Mouse (Mus musculus) brain, adult 10 weeks (tissue): Measurements from ENCODE around the gene Acr. TPM values are rescaled to one million over a fixed set of nuclear protein-coding genes. Genes with fewer than 3 reads are reported as not detected.

Experiments
- polyA plus RNA-seq: library from polyadenylated mRNA; stranded (reverse); fragments of 350-450 nt; fragmentation: Illumina TruSeq; extraction: RNeasy Lipid Tissue Mini Kit (QIAGEN cat#74804); gene quantifications from one replicate; pipeline ENCODE4 v1.2.3, GENCODE M21; 2015; ENCODE audit warnings: low read depth, low replicate concordance

Acr gene
- 1.0 TPM for polyA plus RNA-seq

DNA sequence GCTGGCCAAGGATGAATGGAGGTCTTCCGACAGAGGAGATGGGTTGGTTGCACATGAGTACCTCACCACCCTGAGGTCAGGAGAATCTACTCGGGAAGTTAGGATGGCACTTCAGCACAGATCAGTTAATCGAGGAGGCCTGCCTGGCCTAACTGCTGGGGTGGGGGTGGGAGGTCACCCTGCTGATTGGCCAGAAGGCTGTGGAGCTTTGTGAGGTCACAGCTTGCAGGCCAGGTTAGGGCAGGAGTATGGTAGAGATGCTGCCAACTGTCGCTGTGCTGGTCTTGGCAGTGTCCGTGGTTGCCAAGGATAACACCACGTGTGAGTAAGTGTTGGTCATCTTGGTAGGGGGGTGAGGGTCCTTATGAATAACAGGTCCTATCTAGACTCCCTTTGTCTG, at the start of gene Acr:
Gene Acr, plus strand, starts transcription at position 213 of the 400 bp plus-strand sequence.

DNA sequence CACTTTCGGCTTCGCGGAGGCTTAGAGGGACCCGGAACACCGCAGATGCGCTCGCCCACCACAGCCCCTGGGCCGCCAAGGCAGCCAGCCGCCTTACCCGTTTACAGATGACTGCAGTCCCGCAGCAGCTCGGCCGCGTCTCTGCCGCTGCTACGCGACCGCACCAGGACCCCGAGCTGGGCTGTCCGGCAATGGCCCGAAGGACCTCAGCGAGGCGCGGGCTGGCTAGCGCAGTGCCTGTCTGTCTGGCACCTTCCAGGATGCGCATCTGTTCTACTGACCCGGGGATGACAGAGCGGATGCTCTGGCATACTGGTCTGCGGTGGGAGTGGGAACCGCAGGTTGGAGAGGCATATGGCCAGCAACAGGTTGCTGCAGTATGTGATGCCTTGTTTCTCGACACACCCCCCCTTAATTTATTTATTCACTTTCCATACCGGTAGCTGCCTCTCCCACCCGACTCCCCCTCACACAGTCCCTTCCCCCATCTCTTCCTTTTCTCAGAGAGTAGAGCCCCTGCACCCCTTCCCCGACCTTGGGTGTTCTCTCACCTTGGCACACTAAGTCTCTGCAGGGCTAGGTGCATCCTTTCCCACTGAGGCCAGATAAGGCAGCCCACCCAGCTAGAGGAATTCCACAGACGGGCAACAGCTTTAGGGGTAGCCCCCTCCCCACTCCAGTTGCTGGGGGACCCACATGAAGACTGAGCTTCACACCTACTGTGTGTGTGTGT, 23.8 kb downstream of the Acr start, which contains the start of gene Rabl2:
Gene Rabl2, minus strand, starts transcription at position 201 of the 733 bp plus-strand sequence.

Other genes with a start within 250 kb of the Acr start
- not detected for gene Adm2, start 245.6 kb upstream of the Acr start, polyA plus RNA-seq
- gene Miox, start 233.9 kb upstream of the Acr start, polyA plus RNA-seq: not detected
- 11.3 TPM for gene Lmf2, start 212.7 kb upstream of the Acr start, polyA plus RNA-seq
- gene Ncaph2, start 212.6 kb upstream of the Acr start, polyA plus RNA-seq: 80.4 TPM
- 29.7 TPM for gene Sco2, start 194.5 kb upstream of the Acr start, polyA plus RNA-seq
- gene Tymp, start 191.3 kb upstream of the Acr start, polyA plus RNA-seq: 1.7 TPM
- 5.0 TPM for gene Odf3b, start 189.0 kb upstream of the Acr start, polyA plus RNA-seq
- gene Klhdc7b, start 183.4 kb upstream of the Acr start, polyA plus RNA-seq: 0.46 TPM
- gene Syce3, start 157.8 kb upstream of the Acr start, polyA plus RNA-seq: not detected
- 1.5 TPM for gene Cpt1b, start 142.5 kb upstream of the Acr start, polyA plus RNA-seq
- 3.3 TPM for gene C730034F03Rik, start 138.7 kb upstream of the Acr start, polyA plus RNA-seq
- gene Gm44502, start 138.6 kb upstream of the Acr start, polyA plus RNA-seq: not detected
- 58.1 TPM for gene Chkb, start 138.4 kb upstream of the Acr start, polyA plus RNA-seq
- gene Mapk8ip2, start 114.4 kb upstream of the Acr start, polyA plus RNA-seq: 128 TPM
- 28.4 TPM for gene Arsa, start 90.9 kb upstream of the Acr start, polyA plus RNA-seq
- gene Shank3, start 68.7 kb upstream of the Acr start, polyA plus RNA-seq: 87.4 TPM
- gene Rabl2, start 23.6 kb downstream of the Acr start, polyA plus RNA-seq: 51.8 TPM